Mouse (Mus musculus): ENCODE data around the gene 4930519G04Rik. TPM values are rescaled to one million over a fixed set of nuclear protein-coding genes. Genes with fewer than 3 reads are reported as not detected.
"Not testable (repeated sequence)": the region's sequence is repeated elsewhere in the genome, so short reads cannot be mapped to it uniquely, and the experiment has no call there.

4930519G04Rik gene
- total RNA-seq (2015; ENCODE audit: low replicate concordance) (not detected in 2 replicates), total RNA-seq (2017; ENCODE audit: low replicate concordance) (not detected in 2 replicates)

DNA sequence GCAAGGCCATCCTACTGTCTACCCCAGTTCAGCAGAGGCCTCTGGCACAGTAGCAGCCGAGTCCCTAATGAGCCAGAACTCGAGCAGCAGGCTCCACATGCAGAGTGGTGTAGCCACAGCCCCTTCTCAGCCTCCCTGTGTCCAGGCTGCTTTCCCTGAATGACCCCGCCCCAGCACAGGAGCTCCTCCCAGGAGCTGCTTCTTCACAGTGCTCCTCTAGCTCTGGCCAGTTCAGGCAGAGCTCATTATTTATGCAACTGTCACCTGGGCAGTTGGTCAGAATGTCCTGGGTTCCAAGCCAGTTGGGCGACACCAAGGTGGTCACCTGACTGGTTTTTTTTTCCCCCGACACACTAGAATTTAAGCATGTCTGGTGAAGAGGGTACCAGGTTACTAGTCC lies at the start of gene 4930519G04Rik:
Gene 4930519G04Rik, plus strand, starts transcription at position 301 of the 400 bp plus-strand sequence.
- ATAC-seq (replicated peaks; ENCODE audit: low FRiP score, poor library complexity, severe bottlenecking), result not testable (repeated sequence)

DNA sequence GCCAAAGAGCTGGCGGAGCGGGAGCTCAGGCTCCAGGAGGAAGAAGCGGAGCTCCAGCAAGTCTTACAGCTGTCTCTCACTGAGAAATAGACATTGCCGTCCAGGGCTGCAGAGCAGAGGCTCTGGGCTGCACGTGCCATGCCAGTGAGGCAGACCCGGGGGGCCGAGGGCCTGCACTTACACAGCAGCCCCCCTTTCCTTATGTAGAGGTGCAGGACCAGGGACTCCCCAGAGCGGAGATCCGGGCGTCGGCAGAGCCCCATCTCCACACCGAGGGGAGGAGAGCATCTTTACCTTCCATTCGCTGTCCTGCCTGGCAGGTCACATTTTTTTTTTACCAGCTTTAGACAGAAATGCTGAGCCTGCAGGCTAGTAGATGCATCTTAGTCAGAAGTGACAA lies 49.1 kb upstream of the 4930519G04Rik start:
- no peak for ATAC-seq (replicated peaks; ENCODE audit: low FRiP score, poor library complexity, severe bottlenecking)

DNA sequence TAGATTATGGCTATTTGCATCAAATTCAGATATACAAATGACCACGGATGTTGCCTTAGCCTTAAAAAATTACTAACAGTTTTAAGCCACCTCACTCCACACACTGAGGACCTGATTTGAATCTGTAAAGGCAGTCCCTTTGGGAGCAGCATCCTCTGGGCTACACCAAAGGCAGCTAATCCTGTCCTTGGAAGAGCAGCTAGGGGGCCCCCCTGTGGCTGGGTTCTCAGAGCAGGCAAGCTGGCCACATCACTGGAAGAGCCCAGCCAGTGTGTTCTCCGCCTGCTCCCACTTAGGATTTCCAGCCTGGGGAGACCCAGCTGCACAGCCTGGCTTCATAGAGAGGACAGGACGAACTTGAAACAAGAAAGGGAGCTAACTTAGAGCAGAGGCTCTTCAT lies 48.5 kb upstream of the 4930519G04Rik start:
- ATAC-seq (replicated peaks; ENCODE audit: low FRiP score, poor library complexity, severe bottlenecking), result no peak

- ATAC-seq (replicated peaks; ENCODE audit: low FRiP score, poor library complexity, severe bottlenecking), result no peak
Observed at GRCm38 (mm10) chr5:114805436-114806350, 47.8 kb upstream of the 4930519G04Rik start.

GRCm38 (mm10) chr5:114806636-114807035 lies 46.8 kb upstream of the 4930519G04Rik start:
- ATAC-seq (replicated peaks; ENCODE audit: low FRiP score, poor library complexity, severe bottlenecking), result no peak

GRCm38 (mm10) chr5:114807063-114807462 lies 46.4 kb upstream of the 4930519G04Rik start:
- peak; percentile 48 for ATAC-seq (replicated peaks; ENCODE audit: low FRiP score, poor library complexity, severe bottlenecking)

DNA sequence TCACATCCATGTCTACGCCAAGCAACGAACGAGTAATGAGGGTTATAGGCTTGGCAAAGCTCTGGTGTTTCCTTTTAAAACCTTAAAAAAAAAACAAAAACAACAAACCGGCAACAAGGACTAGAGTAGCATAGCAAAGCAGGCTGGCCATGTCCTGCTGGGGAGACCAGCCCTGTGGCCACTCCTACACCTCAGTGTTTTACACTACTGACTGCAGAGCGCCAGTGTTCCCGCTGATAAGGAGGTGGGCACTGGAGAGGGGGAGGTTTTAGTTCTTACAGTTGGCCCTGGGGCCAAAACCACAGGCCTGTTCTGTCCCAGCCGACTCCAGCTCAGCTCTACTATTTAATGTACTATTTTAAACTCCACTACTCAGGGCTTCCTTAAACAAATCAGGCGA lies 46.0 kb upstream of the 4930519G04Rik start:
- peak; percentile 79 for ATAC-seq (replicated peaks; ENCODE audit: low FRiP score, poor library complexity, severe bottlenecking)

DNA sequence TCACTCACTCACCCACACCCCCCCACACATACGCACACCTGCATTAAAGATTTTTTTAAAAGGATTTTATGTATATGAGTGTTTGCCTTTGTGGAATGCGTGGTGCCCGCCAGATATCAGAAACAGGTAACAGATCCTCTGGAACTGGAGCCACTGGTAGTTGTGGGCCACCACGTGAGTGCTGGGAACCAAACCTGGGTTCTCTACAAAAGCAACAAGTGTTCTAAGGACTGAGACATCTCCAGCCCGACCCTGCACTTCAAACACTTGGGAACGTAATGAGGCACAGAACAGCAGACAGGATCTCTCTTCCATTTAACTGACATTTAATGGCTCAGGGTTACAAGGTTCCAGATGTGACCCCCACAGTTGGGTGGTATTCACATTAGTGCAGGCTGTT lies 45.6 kb upstream of the 4930519G04Rik start:
- ATAC-seq (replicated peaks; ENCODE audit: low FRiP score, poor library complexity, severe bottlenecking), result no peak

- peak; percentile 31; the same call in 1 of the 2 replicates for ATAC-seq (replicated peaks; ENCODE audit: low FRiP score, poor library complexity, severe bottlenecking)
Observed at GRCm38 (mm10) chr5:114808385-114808784, 45.1 kb upstream of the 4930519G04Rik start.

DNA sequence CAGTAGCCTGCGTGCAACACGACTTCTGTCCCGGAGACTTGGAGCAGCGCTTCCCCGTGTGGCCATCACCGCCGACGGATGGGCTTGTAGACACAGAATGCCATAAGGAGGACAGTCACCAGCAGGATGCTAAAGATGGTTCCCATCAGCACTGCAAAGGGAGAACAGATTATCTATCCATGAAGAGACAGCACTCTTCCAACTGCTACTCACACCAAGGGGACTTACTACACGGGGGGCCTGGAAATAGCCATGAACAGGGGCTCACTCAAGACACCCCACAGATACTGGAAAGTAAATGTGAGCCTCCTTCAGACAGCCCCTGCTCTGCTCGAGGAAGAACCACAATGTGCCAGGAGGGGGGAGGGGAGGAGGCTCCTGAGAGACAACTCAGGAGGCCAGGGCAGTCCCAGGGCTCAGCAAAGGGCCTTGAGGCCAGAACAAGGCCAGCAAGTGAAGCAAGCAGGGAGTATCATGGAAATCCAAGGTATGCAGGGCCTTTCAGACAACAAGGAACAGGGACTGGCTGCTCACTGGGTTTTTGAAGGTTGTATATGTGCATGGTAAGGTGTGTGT lies 44.2 kb upstream of the 4930519G04Rik start:
- ATAC-seq (replicated peaks; ENCODE audit: low FRiP score, poor library complexity, severe bottlenecking), result no peak

- ATAC-seq (replicated peaks; ENCODE audit: low FRiP score, poor library complexity, severe bottlenecking), result no peak
Observed at GRCm38 (mm10) chr5:114809826-114810225, 43.6 kb upstream of the 4930519G04Rik start.

DNA sequence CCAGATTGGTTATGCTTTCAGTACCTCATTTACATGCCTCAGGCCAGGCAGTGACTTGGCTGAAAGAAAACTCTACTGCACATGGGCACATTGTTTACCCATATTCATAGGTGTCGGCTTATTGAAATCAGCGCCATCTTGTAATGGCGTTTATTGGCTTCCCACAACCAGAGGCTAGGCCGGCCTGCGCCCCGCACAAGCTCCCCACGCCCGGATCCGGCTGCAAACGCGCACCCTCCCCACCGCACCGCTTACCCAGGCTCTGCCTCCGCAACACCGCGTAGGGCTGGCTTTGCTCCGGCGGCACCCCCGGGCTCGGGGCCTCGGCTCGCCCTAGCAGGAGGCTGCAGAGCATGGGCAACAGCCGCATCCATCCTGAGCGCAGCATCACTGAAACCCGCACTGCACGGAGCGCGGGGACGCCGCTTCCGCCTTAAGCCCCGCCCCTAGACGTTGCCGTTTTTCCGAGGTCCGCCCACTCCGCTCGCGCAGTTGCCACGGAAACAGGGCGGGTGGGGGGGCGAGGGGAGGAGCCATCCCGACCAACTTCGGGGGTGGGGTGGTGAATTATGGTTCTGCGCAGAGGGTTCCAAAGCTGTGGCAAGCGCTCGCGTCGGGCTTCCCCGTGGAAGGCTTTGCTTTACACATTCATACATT lies 39.8 kb upstream of the 4930519G04Rik start:
- ATAC-seq (replicated peaks; ENCODE audit: low FRiP score, poor library complexity, severe bottlenecking), result peak; percentile 83

DNA sequence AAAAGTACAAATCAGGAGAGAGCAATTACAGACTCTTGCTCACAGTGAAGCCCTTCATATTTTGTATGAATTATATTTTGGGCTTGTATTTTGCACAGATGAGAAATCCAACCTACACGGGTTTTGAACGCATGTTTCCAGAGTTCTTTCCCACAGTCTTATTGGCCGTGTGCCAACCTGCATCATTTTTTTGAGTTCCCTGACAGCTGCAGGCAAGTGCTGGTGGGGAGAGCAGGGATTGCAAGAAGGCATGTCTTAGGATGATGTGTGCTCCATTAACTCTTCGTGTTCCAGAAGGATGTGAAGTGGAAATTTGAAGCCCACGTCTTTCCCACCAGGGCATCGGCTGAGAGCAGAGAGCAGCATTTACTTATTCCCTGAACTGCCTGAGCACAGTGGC lies 36.9 kb upstream of the 4930519G04Rik start:
- no peak for ATAC-seq (replicated peaks; ENCODE audit: low FRiP score, poor library complexity, severe bottlenecking)

- peak; percentile 58; the same call in 1 of the 2 replicates for ATAC-seq (replicated peaks; ENCODE audit: low FRiP score, poor library complexity, severe bottlenecking)
Observed at GRCm38 (mm10) chr5:114818124-114818523, 35.3 kb upstream of the 4930519G04Rik start.

GRCm38 (mm10) chr5:114822796-114823688 lies 30.4 kb upstream of the 4930519G04Rik start, which contains the start of gene 1500011B03Rik:
1500011B03Rik (minus strand) TSS chr5:114823468.
- peak; percentile 48 for ATAC-seq (replicated peaks; ENCODE audit: low FRiP score, poor library complexity, severe bottlenecking)

- ATAC-seq (replicated peaks; ENCODE audit: low FRiP score, poor library complexity, severe bottlenecking), result peak; percentile 77
Observed at GRCm38 (mm10) chr5:114824197-114824596, 29.3 kb upstream of the 4930519G04Rik start.

- ATAC-seq (replicated peaks; ENCODE audit: low FRiP score, poor library complexity, severe bottlenecking), result peak; percentile 95
Observed at GRCm38 (mm10) chr5:114825978-114826691, 27.3 kb upstream of the 4930519G04Rik start.

DNA sequence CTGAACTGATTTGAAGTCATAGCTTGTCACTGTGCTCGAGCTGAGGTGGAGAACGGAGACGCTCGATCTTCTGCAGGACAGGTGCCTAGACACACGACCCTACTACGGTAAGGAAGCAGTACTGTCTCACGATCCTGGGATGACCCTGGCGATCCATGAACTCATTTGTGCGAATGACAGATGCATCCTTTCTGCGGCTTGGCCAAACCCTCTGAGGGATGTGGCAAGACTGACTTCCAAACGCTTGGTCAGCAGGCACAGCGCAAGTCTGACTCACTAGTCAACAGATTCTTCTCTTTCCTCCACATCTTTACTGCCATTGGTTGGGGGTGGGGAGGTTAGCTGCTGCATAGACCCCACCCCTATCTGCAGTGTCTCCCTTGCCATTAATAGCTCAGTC lies 26.0 kb upstream of the 4930519G04Rik start:
- ATAC-seq (replicated peaks; ENCODE audit: low FRiP score, poor library complexity, severe bottlenecking), result no peak

DNA sequence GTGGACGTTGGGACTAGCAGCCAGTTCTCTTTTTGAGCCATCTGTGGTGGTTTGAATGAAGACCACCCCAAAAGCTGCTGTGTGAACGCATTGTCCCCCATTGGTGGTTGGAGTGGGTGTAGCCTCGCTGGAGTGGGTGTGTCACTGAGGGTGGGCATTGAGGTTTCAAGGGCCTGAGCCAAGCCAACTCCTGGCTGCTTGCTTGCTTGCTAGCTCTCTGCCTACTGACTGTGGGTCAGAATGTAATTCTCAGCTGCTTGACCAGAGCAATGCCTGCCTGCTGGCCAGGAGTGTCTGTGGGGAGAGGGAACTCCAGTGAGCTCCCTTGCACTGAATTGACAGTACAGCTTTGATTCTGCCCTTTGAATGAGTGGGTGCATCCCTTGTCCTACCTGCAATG lies 23.7 kb upstream of the 4930519G04Rik start:
- no peak for ATAC-seq (replicated peaks; ENCODE audit: low FRiP score, poor library complexity, severe bottlenecking)
